Mouse (Mus musculus) embryo, embryonic 11 days (tissue): ENCODE results near the gene Lix1l.

ENCODE experiments used
- DNase-seq: peaks from one replicate; pipeline ENCODE4 v3.0.0-alpha.2; 2015

The Lix1l gene

GRCm38 (mm10) chr3:96600639-96601250 is at the start of gene Lix1l:
Gene Lix1l (plus strand): TSS chr3:96601149.
- peak; percentile 95 for DNase-seq

- DNase-seq: peak; percentile 78
Measured at GRCm38 (mm10) chr3:96551203-96551602, 49.7 kb upstream of the Lix1l start.

DNA sequence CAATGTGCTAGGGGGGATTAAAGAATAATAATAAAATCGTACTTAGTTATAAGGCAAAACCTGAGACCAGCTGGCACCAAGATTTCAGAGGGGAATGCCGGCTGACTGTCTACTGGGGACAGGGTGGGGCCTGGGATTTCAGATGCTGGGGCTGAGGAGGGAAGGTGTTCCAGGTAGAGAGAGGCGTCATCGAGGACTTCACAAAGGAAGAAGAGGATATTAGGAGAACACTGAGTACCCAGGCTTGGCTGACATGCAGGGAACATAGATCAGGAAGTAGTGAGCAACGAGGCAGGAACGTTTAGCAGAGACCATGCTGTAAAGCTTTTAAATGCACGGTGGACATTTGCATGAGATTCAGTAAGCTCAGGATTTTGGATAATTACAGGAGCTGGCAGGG is 49.1 kb upstream of the Lix1l start:
- DNase-seq: no peak

DNA sequence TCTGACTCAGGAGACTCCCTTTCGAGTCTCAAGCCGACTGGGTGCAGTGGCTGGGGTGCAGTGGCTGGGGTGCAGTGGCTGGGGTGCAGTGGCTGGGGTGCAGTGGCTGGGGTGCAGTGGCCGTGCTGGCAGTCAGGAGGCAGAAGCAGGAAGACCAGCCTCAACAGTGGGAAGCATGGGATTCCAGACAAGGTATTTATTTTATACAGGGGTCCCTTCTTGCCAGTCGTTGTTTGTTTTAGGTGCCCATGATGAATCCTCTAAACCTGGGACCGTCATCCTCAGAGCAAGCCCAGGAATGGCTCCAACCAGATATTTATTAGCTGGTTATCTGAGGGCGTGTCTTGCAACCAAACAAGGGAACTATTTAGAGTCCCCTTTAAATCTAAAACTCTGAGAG is 47.3 kb upstream of the Lix1l start:
- DNase-seq: no peak

DNA sequence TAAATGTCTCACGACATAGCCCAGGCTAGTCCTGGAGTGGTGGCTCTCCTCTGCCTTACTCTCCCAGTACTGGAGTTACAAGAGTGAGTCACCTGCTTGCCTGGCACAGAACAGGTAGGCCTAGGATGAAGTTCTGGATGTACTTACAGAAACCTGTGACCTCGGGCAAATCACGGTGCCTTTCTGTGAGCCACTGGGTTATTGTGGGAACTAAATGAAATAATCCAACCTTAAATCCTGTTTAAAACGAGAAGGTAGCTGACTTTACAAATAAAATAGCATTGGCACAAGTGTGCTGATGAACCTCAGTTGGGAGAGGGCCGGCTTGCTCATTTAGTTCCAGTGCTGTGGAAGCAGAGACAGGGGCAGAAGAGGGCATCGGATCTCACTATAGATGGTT is 46.7 kb upstream of the Lix1l start:
- DNase-seq: no peak

DNA sequence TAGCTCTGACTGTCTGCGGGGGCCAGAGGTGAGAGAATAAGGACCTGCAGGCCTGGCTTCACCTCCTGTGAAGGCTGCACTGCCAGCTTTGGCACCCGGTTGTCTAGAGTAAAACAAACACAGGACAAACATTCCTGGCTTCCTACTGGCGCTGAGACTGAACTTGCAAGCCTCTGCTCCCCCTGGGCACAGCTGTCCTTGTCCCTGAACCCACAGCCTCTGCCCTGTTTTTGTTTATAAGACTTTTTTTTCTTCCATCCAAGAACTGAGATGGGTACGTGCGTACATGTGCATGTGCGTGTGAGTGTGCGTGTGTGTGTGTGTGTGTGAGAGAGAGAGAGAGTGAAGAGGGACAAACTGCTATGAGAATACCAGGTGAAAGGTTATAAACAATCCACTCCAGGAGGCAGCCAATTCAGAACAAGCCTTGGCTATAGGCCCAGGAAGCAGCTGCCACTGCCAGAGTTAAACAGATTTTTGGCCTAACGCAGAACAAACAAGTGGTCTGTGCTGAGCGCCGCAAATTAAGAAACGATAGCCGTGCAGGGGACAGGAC is 45.8 kb upstream of the Lix1l start:
- DNase-seq: no peak

- DNase-seq: no peak
Measured at GRCm38 (mm10) chr3:96555999-96556614, 44.8 kb upstream of the Lix1l start.

- DNase-seq: peak; percentile 37
Measured at GRCm38 (mm10) chr3:96556651-96557635, 44.0 kb upstream of the Lix1l start.

DNA sequence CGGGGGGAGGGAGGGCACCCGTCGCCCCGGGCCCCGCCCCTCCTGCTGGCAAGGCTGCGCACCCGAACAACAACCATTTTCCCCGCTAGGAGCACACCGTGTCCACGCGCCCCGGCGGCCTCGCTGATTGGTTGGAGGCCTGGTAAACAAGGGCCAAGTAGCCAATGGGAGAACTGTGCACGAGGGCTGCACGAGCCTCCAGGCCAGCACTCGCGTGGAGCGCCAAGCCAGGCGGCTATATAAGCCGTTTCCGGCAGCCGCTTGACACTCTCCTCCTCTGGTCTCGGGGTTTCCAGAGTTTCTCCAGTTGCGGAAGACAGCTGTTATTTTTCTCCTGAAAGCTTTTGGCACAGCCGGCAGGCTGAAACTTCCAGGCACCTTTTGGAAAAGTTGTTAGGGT is 43.3 kb upstream of the Lix1l start, which contains the start of gene Txnip:
TSS of gene Txnip (plus strand) at position 264 of the 400 bp plus-strand sequence.
- peak; percentile 100 for DNase-seq

DNA sequence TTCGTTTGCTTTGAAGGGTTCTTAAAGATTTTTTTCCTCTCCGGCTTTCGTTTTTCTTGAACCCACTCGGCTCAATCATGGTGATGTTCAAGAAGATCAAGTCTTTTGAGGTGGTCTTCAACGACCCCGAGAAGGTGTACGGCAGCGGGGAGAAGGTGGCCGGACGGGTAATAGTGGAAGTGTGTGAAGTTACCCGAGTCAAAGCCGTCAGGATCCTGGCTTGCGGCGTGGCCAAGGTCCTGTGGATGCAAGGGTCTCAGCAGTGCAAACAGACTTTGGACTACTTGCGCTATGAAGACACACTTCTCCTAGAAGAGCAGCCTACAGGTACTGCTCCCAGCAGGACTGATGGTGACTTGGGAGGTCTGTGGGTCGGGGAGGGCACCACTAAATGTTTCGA is 42.8 kb upstream of the Lix1l start:
- DNase-seq: peak; percentile 39

- DNase-seq: no peak
Measured at GRCm38 (mm10) chr3:96558668-96559196, 42.2 kb upstream of the Lix1l start.

DNA sequence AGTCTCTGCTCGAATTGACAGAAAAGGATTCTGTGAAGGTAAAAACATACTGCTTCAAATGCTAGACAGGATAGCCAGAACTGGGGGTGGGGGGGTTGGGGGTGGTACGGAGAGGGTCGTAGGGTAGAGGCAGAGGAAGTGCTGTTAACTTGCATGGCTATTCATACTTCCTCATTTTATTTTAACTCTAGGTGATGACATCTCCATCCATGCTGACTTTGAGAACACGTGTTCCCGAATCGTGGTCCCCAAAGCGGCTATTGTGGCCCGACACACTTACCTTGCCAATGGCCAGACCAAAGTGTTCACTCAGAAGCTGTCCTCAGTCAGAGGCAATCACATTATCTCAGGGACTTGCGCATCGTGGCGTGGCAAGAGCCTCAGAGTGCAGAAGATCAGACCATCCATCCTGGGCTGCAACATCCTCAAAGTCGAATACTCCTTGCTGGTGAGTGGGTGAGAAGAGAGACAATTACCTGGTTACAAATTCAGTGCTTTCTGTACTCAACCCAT is 41.5 kb upstream of the Lix1l start:
- no peak for DNase-seq

- no peak for DNase-seq
Measured at GRCm38 (mm10) chr3:96559911-96560850, 40.8 kb upstream of the Lix1l start.

GRCm38 (mm10) chr3:96560881-96561668 is 39.9 kb upstream of the Lix1l start:
- DNase-seq: no peak

DNA sequence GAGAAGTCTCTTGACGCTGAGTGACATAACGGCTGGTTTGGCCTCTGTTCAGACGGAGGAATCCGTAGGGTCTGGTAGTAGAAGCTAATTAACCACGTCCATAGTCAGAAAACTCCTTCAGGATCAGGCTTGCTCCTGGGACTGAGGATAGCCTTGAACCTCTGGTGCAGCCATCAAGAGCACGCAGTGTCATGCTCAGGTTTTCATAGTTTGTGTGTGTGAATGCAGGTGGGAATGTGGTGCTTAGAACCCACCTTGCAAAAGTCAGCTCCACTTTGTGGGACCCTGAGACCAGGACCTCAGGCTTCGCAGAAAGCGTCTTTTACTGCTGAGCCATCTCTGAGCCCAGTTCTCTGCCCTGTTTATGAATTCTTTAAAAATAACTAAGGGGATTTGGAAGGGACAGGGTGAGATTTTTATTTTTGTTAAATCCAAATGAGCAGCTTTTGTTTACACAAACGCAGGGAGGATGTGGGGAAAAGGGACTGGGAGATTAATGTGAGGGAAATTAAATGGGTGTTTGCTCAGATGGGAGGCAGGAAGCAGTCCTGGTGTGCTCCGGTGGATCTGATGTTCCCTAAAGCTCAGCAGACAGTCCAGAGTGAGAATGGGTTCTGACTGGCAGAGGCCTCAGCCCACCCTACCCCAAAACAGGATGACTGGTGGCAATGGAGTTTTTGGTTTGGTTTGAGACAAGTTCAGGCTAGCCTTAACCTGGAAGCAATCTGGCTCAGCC is 38.8 kb upstream of the Lix1l start:
- no peak for DNase-seq

DNA sequence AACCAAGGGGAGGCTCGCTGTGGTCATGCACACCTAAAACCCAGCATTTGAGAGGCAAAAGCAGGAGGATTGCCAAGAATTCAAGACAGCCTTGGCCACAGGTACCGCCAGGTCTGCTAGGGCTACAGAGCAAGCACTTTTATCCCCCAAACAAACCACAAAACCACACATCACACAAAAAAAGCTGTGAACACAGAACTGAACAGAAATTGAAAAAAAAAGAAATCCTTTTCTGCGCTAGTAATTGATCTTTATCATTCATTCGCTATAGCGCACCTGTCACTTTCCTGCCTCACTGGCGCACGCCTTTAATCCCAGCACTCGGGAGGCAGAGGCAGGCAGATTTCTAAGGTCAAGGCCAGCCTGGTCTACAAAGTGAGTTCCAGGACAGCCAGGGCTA is 37.7 kb upstream of the Lix1l start:
- no peak for DNase-seq

GRCm38 (mm10) chr3:96563911-96564632 is 36.9 kb upstream of the Lix1l start:
- no peak for DNase-seq

DNA sequence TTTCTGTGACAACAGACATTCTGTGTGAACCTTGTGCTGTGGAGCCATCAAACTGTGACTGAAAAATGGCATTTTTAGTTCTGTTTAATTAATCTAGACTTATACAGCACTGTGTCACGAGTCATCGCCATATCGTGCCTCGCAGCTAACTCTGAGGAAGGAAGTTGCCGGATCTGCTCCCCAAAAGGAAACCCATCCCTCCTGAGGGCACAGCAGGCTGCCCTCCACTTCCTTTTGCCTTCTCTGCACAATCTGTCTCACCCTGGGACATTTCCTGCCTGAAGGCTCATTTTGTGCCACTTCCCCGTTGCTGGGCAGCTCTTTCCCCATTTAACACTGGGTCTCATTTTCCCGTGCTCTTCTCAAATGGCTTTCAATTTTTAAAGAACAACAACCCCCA is 36.3 kb upstream of the Lix1l start:
- DNase-seq: no peak

DNA sequence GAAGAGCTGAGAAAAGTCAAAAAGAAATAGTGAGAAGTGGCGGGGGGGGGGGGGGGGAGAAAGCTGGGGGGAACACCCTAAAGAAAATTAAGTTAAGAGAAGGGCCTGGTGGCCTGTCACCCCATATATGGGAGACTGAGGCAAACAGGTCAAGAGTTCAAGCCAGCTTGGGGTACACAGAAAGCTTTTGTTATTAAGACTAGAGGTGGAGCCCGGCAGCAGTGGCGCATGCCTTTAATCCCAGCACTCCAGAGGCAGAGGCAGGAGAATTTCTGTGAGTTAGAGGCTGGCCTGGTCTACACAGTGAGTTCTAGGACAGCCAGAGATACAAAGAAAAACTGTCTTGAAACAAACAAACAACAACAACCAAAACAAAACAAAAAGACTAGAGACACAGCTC is 35.8 kb upstream of the Lix1l start:
- DNase-seq: no peak
